Mouse (Mus musculus): Measurements from ENCODE around the gene Mob3c. TPM values are rescaled to one million over a fixed set of nuclear protein-coding genes. Genes with fewer than 3 reads are reported as not detected.

Mob3c gene
- polyA plus RNA-seq, 1 experiment from 2014 or later, result 13.6 TPM

GRCm38 (mm10) chr4:115838196-115838595 lies 10.3 kb downstream of the Mob3c start:
- WGBS, result 66% methylated on average over 4 of the region's 4 CpGs
- H3K9ac ChIP-seq (ENCODE audit: low read depth, low read length), result no peak overlapping the region
- no peak for TF ChIP-seq CTCF (IDR thresholded peaks at IDR 0.05; ENCODE audit: low read depth)
- H3K27ac ChIP-seq (ENCODE audit: low read depth, low read length), result no peak overlapping the region
- no peaks in the 10 kb centered on the region; the same call in 1 of the 2 replicates for H3K4me1 ChIP-seq (replicated peaks; ENCODE audit: control insufficient read depth, insufficient read depth, low read length)
- no peaks in the 10 kb centered on the region for H3K27me3 ChIP-seq (replicated peaks; ENCODE audit: control insufficient read depth, insufficient read depth, low read length)
- peaks cover 29% of the 10 kb centered on the region for H3K36me3 ChIP-seq (ENCODE audit: control insufficient read depth, insufficient read depth)
- peak overlapping the region; percentile 84; the same call in 1 of the 2 replicates for H3K4me3 ChIP-seq (ENCODE audit: low read depth, low read length)
- no peak for ATAC-seq
- no peaks in the 10 kb centered on the region for H3K9me3 ChIP-seq (ENCODE audit: control insufficient read depth)
- peak overlapping the region; percentile 85 for H3K4me2 ChIP-seq (replicated peaks; ENCODE audit: low read depth)

DNA sequence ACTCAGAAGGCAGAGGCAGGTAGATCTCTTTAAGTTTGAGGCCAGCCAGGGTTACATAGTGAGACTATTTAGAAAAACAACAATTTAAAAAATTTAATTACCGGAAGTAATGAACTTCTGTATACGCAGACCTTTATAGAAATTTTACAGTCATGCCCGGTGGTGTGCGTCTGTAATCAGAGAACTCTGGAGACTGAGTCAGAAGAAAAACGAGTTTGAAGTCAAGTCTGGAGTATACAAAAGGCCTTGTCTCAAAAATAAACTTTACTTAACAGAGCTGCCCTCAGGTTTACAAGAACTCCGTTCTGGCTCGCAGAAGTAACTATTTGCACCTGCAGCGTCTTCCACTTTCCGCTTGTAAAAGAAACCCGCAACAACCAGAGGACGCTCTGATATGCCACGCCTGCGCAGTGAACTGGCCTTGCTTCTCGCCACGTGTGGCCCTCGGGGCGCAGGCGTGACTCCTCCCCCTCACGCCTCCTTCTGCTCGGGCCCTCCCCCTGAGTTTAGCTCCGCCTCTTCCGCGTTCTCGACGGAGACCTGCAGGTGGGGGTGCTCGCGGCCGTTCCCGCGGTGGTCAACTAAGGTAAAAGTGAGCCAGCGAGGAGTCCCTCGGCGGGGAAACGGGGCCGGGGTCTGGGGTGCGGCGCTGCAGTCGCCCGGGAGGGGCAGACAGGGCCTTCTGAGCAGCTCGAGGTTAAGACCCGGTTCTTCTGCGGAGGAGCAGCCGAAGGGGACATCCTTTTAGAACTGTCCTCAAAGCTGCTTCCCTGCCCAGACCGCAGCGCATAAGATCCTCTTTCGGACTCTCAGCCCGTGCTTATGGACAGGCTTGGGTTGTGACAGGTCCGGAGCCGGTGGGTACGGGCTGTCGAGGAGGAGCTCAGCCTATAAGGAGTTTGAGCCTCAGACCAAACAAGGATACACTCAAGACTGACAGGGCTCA lies 11.1 kb downstream of the Mob3c start, which contains the start of gene Mknk1:
TSS of gene Mknk1 (plus strand) at position 503 of the 946 bp plus-strand sequence.
- H3K27me3 ChIP-seq (replicated peaks; ENCODE audit: control insufficient read depth, insufficient read depth, low read length), result no peaks in the 10 kb centered on the region
- under 1% methylated on average over 51 of the region's 51 CpGs for WGBS
- peak within 1 kb of the TSS; percentile 84 for H3K4me3 ChIP-seq (ENCODE audit: low read depth, low read length)

GRCm38 (mm10) chr4:115839956-115840355 lies 12.1 kb downstream of the Mob3c start:
- WGBS, result 53% methylated on average over 4 of the region's 4 CpGs
- 0 out of 2 replicates have a peak overlapping the region, but pooled peaks have one; percentile 83 for H3K9ac ChIP-seq (ENCODE audit: low read depth, low read length)

More for the DNA sequence above, 11.1 kb downstream of the Mob3c start, which contains the start of gene Mknk1:
- no peaks in the 10 kb centered on the region; the same call in 1 of the 2 replicates for H3K4me1 ChIP-seq (replicated peaks; ENCODE audit: control insufficient read depth, insufficient read depth, low read length)
- no peaks in the 10 kb centered on the region for H3K9me3 ChIP-seq (ENCODE audit: control insufficient read depth)
- H3K4me2 ChIP-seq (replicated peaks; ENCODE audit: low read depth), result peak within 1 kb of the TSS; percentile 85
- peak; percentile 91 for ATAC-seq
- H3K36me3 ChIP-seq (ENCODE audit: control insufficient read depth, insufficient read depth), result peaks cover 21% of the 10 kb centered on the region
- TF ChIP-seq CTCF (IDR thresholded peaks at IDR 0.05; ENCODE audit: low read depth), result peak; percentile 46
- H3K9ac ChIP-seq (ENCODE audit: low read depth, low read length), result peak within 1 kb of the TSS; percentile 83
- H3K27ac ChIP-seq (ENCODE audit: low read depth, low read length), result peak within 1 kb of the TSS; percentile 57; the same call in 1 of the 2 replicates

GRCm38 (mm10) chr4:115840842-115841241 lies 12.9 kb downstream of the Mob3c start:
- H3K9me3 ChIP-seq (ENCODE audit: control insufficient read depth), result no peaks in the 10 kb centered on the region
- ATAC-seq, result no peak

More at GRCm38 (mm10) chr4:115839956-115840355, 12.1 kb downstream of the Mob3c start:
- Histone ChIP-seq H3K27me3 (replicated peaks; ENCODE audit: control insufficient read depth, insufficient read depth, low read length) (no peaks in the 10 kb centered on the region), H3K27ac (ENCODE audit: low read depth, low read length) (no peak overlapping the region), H3K4me2 (replicated peaks; ENCODE audit: low read depth) (peak overlapping the region; percentile 85), H3K36me3 (ENCODE audit: control insufficient read depth, insufficient read depth) (peaks cover 11% of the 10 kb centered on the region), H3K4me3 (ENCODE audit: low read depth, low read length) (peak overlapping the region; percentile 84), H3K4me1 (replicated peaks; ENCODE audit: control insufficient read depth, insufficient read depth, low read length) (no peaks in the 10 kb centered on the region; the same call in 1 of the 2 replicates), H3K9me3 (ENCODE audit: control insufficient read depth) (no peaks in the 10 kb centered on the region)
- ATAC-seq, result no peak
- no peak for TF ChIP-seq CTCF (IDR thresholded peaks at IDR 0.05; ENCODE audit: low read depth)

DNA sequence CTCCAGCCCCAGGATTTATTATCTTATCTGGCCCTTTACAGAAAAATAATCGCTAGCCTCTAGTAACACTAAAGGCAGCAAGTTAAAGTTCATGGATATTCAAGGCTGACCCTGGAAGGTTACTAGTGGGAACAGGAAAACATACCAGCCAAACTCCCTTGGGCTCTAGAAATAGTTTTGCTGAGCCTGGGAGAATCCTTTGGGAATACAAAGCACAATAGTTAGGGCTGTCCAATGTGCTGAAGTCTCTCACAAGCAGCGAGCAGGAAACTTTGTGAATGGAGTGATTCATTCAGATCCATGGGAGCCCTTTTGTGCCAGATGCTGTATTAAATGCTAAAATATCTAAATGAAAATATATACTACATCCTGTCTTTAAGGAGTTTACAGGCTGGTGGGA lies 18.8 kb downstream of the Mob3c start:
- Histone ChIP-seq H3K4me1 (replicated peaks; ENCODE audit: control insufficient read depth, insufficient read depth, low read length) (no peaks in the 10 kb centered on the region), H3K4me2 (replicated peaks; ENCODE audit: low read depth) (no peak overlapping the region), H3K9ac (ENCODE audit: low read depth, low read length) (no peak overlapping the region), H3K4me3 (ENCODE audit: low read depth, low read length) (no peak overlapping the region), H3K9me3 (ENCODE audit: control insufficient read depth) (no peaks in the 10 kb centered on the region), H3K27me3 (replicated peaks; ENCODE audit: control insufficient read depth, insufficient read depth, low read length) (no peaks in the 10 kb centered on the region), H3K27ac (ENCODE audit: low read depth, low read length) (no peak overlapping the region), H3K36me3 (ENCODE audit: control insufficient read depth, insufficient read depth) (peaks cover 24% of the 10 kb centered on the region)
- no peak for ATAC-seq
- no peak for TF ChIP-seq CTCF (IDR thresholded peaks at IDR 0.05; ENCODE audit: low read depth)
- 55% methylated on average over 2 of the region's 2 CpGs for WGBS

More at GRCm38 (mm10) chr4:115840842-115841241, 12.9 kb downstream of the Mob3c start:
- WGBS, result 87% methylated on average over 4 of the region's 4 CpGs
- Histone ChIP-seq H3K27ac (ENCODE audit: low read depth, low read length) (no peak overlapping the region), H3K27me3 (replicated peaks; ENCODE audit: control insufficient read depth, insufficient read depth, low read length) (no peaks in the 10 kb centered on the region), H3K36me3 (ENCODE audit: control insufficient read depth, insufficient read depth) (peaks cover 3% of the 10 kb centered on the region; the same call in 1 of the 2 replicates), H3K4me2 (replicated peaks; ENCODE audit: low read depth) (no peak overlapping the region), H3K4me3 (ENCODE audit: low read depth, low read length) (no peak overlapping the region), H3K4me1 (replicated peaks; ENCODE audit: control insufficient read depth, insufficient read depth, low read length) (no peaks in the 10 kb centered on the region; the same call in 1 of the 2 replicates), H3K9ac (ENCODE audit: low read depth, low read length) (no peak overlapping the region)
- no peak for TF ChIP-seq CTCF (IDR thresholded peaks at IDR 0.05; ENCODE audit: low read depth)

GRCm38 (mm10) chr4:115847377-115847776 lies 19.5 kb downstream of the Mob3c start:
- H3K4me3 ChIP-seq (ENCODE audit: low read depth, low read length), result no peak overlapping the region
- no peak overlapping the region for H3K9ac ChIP-seq (ENCODE audit: low read depth, low read length)
- peaks cover 30% of the 10 kb centered on the region for H3K36me3 ChIP-seq (ENCODE audit: control insufficient read depth, insufficient read depth)
- ATAC-seq, result no peak
- no peak for TF ChIP-seq CTCF (IDR thresholded peaks at IDR 0.05; ENCODE audit: low read depth)
- no peaks in the 10 kb centered on the region for H3K9me3 ChIP-seq (ENCODE audit: control insufficient read depth)
- no peak overlapping the region for H3K27ac ChIP-seq (ENCODE audit: low read depth, low read length)
- 53% methylated on average over 5 of the region's 5 CpGs for WGBS
- H3K27me3 ChIP-seq (replicated peaks; ENCODE audit: control insufficient read depth, insufficient read depth, low read length), result no peaks in the 10 kb centered on the region
- no peak overlapping the region for H3K4me2 ChIP-seq (replicated peaks; ENCODE audit: low read depth)
- H3K4me1 ChIP-seq (replicated peaks; ENCODE audit: control insufficient read depth, insufficient read depth, low read length), result no peaks in the 10 kb centered on the region

Measured in intestine, postnatal 0 days (tissue).